Mouse (Mus musculus) left cerebral cortex, adult 11 months (tissue): ENCODE results near the gene Olfr887.

Experiments
- DNase-seq: peaks from one replicate; pipeline ENCODE4 v3.0.0; 2022; ENCODE audit warnings: low spot score

Gene Olfr887

GRCm38 (mm10) chr9:38083772-38084171 is at the start of gene Olfr887:
TSS of gene Olfr887 (plus strand) at chr9:38084072.
- no peak for DNase-seq

- DNase-seq = no peak
Measured at GRCm38 (mm10) chr9:38046255-38046654, 37.6 kb upstream of the Olfr887 start, which contains the start of gene Olfr884. TSS of gene Olfr884 (plus strand) at chr9:38046555.

GRCm38 (mm10) chr9:38061022-38061421 is 22.9 kb upstream of the Olfr887 start, which contains the start of gene Olfr885:
TSS of gene Olfr885 (plus strand) at chr9:38061322.
- no peak for DNase-seq

- DNase-seq = no peak
Measured at GRCm38 (mm10) chr9:38107828-38108227, 24.0 kb downstream of the Olfr887 start, which contains the start of gene Olfr888. TSS of gene Olfr888 (plus strand) at chr9:38108128.

GRCm38 (mm10) chr9:38114898-38115297 is 31.0 kb downstream of the Olfr887 start, which contains the start of gene Olfr889:
TSS of gene Olfr889 (plus strand) at chr9:38115198.
- no peak for DNase-seq
